Mouse (Mus musculus) cerebellum, postnatal 14 days (tissue): ENCODE measurements around the gene Syngr3.
A peak's percentile ranks its signal among the peaks of the same experiment; 100 is the strongest.
"Not testable (repeated sequence)": the region's sequence is repeated elsewhere in the genome, so short reads cannot be mapped to it uniquely, and the experiment has no call there.

Source experiments
- DNase-seq, 2 experiments: peaks; one replicate each; pipeline ENCODE4 v3.0.0; 2021; ENCODE audit warnings: mixed read lengths in 2 of 2

Syngr3 gene

DNA sequence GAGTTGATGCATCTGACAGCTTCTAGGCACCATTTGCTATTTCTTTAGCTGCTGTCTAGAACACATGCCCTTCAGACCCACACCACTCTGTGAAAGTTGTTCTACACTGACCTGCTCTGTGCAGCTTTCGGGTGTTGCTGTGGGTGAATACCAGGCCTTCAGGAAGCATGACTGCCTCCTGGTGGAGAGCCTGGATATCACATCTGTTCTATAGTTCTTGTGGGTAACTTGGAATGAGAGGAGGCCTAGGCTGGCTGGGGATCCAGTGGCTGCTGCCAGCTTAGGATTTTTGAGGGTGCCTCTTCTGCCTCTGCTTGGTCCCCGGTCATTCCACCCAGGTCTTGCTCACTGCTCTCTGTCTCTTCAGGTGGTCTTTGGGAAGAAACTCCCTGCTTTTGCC is 13.6 kb downstream of the Syngr3 start:
- DNase-seq: peak; percentile 77 to 87

DNA sequence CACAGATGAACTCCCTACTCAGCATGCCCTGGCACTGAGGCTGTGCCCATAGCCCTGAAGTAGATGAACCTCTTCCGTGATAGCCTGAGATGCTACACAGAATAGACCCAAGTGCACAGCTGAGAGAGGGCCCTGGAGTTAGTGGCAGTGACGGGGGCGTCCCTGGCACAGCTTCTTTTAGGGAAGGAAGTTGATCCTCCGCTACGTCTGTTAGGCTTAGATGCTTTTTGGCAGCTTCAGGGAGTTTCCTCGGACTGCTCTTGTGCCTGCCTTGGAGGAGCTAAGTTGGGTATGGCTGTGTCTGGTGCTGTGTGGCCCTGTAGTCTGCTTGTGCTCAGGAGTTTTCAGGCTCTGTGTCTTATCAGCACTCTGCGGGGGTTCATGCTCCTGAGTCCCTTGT is 15.5 kb downstream of the Syngr3 start:
- no peak for DNase-seq

DNA sequence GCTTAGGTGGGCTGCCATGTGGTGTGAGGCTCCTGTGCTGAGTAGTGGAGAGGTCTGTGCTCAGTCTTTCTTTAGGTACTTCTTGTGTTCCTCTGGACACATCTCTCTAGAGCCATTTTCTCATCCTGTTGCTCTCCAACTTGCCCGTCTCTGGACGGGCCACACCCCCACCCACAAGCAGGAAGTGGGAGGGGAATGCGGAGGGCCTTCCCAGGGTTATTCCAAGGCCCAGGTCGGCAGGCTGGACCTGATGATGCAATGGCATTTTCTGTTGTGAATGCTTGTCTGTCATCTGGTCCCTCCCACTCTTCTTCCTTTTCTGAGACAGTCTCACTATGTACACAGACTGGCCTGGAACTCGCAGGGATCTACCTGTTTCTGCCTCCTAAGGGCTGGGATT is 17.6 kb downstream of the Syngr3 start:
- DNase-seq: no peak

DNA sequence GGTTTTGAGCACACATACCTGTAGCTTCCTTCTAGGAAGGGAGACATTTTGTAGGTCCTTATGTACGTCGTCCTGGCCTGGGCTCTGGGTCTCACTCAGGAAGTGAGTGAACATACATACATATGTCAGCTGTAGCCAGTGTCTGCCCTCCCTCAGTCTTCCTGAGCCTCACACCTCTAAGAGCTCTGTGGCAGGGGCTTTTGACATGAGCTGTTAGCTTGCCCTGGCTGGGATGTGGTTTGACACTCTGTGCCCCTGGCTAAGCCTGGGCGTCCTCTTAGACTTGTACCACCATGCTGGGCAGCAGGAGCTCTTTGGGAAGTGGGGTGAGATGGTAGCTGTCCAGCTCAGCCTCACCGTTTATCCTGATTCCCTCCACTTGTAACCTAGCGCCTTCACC is 18.4 kb downstream of the Syngr3 start:
- no peak for DNase-seq

DNA sequence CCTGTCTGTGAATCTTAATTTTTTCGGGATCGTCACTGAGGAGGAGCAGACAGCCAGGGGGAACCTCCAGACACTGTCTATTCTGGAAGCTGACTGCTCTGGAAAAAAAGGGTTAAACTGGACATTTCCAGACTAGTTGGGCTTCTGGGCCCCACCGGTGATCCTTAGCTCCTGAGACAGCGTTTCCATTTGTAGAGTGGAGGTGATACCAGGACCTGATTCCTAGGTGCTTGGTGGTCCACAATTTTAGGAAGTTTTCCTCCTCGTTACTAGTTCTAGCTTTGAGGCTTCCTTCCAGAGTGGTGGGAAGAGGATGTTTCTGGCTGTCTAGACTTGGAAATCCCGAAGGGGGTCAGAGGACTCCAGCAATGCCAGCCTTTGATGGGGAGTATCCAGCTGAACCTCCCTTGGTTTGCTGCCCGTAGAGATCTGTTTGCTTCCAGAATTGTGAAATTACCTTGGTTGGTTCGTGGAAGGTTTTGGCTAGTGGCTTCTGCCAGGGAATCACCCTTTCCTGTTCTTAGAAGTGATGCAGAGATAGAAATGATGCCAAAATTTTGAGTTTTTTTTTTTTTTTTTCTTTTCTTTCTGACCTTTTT is 19.4 kb downstream of the Syngr3 start:
- no peak for DNase-seq

DNA sequence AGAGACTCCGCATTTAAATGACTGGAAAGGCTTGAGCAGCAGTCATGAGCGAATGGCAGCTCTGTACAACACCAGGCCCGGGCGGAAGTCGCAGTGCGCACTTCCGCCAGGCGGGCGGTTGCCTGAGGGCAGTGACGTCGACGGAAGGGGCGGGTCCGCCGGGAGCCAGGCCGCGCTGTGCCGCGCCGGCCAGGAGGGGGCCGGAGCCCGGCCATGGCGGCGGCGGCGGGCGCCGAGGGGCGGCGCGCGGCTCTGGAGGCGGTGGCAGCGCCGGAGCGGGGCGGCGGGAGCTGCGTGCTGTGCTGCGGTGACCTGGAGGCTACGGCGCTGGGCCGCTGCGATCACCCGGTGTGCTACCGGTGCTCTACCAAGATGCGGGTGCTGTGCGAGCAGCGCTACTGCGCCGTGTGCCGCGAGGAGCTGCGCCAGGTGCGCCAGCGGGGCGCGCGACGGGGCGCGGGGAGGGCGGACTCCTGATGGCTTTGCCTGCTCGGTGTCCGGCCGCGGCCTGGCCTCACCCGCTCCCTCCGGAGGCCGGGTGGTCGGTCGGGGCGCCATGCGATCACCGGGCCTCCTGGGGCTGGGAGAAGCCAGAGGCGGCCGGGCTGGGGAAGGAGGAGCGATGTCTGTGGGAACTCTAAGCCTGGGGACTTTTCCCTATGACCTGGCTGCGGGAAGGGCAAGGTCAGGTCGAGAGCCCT is 20.1 kb downstream of the Syngr3 start, which contains the start of gene Zfp598:
TSS of gene Zfp598 (plus strand) at position 143 of the 701 bp plus-strand sequence.
- DNase-seq: peak; percentile 95 to 97

DNA sequence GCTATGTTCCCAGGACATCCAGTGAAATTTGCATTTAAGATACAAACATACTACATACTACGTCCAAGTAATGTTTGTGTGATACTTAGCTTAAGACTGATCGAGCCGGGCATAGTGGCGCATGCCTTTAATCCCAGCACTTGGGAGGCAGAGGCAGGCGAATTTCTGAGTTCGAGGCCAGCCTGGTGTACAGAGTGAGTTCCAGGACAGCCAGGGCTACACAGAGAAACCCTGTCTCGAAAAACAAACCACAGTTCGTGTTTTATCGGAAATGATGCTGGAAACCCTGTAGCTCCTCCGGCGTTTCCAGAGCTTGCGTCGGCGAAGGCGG is 20.6 kb downstream of the Syngr3 start:
- DNase-seq: not testable (repeated sequence)

DNA sequence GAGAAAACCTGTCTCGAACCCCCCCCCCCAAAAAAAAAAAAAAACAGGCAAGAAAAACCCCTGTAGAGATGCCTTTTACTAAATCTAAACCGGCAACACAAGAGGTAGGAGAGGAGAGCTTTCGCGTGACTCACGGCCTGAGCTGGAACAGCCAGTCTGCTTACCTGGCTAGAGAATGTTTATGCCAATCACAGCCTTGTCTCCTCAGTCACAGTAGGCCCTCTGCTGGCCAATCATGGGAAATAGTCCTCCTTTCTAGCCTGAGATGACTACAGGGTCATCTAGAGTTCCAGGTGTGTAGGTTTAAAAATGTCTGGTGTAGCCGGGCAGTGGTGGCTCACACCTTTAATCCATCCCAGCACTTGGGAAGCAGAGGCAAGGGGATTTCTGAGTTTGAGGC is 22.3 kb downstream of the Syngr3 start:
- peak; percentile 82 to 87 for DNase-seq

DNA sequence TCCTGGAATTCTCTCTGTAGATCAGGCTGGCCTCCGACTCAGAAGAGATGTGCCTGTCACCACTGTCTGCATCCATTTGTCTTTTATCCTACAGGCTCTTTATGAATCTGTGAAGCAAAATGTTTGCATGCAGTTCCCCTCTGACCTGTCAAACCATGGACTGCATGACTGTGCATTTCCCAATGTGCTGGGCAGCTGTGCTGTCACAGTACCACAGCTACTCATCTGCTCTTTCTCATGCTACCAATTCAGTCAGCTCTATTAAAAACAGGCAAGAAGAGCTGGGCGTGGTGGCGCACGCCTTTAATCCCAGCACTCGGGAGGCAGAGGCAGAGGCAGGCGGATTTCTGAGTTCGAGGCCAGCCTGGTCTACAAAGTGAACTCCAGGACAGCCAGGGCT is 22.7 kb downstream of the Syngr3 start:
- DNase-seq: not testable (repeated sequence)

DNA sequence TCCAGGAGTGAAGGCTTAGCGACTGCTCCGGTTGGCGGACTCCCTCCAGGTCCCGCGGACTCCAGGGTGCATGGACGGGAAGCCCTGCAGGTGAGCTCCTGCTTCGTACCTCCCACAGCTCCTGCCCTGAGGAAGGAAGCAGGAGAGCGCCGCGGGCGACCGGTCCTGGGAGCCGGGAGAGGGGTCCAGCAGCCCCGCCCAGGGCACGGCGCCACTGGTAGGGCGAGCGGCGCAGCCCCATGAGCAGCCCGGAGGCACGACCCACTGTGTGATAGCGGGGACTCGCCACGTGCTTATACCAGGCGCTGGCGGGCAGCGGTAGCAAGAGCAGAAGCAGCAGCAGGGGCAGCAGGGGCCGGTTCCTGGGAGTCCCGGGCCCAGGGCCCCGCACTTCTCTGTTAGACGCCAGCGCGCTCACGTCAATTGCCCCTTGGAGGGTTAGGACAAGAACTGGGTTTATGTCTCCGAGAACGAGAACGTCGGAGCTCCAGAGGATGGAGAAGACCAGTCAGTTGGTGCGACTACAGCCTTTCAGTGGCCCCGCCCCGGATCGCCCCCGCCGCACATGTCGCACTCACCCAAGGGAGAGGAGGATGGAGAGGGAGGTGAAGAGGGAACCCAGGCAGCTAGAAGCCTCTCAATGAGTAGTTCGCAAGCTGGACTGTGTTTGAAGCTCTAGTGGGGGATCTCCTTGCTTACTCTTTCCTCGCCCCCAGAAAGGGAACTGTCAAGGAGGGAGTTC is 31.6 kb downstream of the Syngr3 start, which contains the start of gene Npw:
TSS of gene Npw (minus strand) at position 441 of the 742 bp plus-strand sequence.
- DNase-seq: no peak

DNA sequence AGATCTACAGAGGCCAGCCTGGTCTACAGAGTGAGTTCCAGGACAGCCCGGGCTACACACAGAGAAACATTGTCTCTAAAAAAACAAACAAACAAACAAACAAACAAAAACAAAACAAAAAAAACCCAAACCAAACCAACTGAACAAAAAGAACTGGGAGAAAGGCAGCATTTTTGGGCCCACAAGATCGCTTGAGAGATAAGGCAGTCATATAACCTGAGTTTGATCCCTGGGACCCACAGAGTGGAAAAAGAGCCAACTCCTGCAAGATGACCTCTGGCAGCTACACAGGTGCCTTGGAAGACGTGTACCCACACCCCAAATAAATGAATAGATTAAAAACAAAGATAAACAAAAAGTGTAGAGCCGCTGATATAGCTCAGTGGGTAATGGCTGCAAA is 34.8 kb downstream of the Syngr3 start:
- no peak for DNase-seq

DNA sequence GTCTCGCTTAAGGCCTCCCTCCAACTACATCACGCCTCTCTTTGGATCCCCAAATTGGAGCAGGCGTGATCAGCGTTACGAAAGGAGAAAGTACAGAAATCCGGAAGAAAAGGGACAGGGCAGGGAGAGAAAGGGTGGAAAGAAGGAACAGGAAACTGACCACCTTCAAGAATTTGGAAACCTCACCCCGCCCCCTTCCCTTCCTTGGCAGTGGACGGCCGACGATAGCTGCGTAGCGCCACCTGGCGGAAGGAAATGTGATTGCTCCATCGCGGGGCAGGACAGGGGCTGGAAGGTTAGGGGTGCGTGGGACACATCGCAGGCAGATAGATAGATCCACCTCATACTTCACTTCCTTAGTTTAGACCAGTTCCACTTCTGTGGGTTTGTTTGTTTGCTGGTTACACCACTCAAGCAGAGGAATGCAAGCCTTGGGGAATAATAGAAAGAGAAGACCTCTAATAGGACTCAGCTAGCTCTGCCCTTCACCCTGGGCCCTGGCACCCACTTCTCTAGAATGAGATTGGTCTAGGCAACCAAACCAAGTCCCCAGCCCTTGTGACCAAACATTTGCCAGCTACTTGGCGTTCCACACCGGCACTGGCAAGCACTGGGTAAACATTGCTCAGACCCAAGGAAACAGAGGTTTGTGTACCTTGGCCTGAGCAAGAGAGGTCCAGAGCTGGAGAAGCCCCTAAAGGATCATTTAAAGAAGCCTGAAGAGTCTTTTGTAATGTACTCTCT is 35.6 kb downstream of the Syngr3 start:
- DNase-seq: peak; percentile 87 to 91

DNA sequence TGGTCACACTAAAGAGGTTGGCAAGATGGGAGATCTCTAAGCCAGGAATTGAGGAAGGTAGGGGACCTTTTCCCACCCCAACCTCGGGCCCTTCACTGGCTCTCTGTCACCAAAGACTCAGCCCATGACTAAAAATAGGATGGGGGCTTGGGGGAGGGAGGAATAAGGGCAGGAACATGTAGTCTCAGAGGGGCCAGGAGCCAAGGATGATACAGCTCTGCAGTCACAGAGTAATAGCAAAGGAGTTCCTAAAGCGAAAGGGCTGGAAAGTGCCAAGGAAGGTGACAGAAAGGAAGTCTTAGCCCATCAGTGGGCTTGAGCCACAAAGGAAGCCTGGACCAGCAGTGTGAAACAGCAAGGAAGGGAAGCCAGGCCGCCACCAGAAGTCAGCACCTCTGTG is 37.9 kb downstream of the Syngr3 start:
- no peak for DNase-seq

DNA sequence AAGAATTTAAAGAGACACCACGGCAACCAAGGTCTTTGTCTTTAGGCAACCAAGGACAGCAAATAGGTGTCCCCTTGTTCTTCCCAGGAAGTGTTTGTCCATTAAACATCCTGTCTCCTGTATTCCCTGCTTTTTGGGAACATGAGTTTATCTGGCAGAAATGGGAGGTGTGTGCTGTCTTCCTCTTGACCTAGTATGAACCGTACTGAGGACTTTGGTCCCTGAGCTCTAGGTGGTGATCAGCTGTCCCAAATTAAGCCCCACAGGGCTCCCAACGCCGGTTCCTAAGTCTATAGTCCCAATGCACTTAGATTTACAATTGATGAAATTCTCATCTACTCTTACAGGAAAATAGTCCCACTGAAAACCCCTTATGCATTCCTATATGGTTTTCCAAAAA is 39.0 kb downstream of the Syngr3 start:
- no peak for DNase-seq

DNA sequence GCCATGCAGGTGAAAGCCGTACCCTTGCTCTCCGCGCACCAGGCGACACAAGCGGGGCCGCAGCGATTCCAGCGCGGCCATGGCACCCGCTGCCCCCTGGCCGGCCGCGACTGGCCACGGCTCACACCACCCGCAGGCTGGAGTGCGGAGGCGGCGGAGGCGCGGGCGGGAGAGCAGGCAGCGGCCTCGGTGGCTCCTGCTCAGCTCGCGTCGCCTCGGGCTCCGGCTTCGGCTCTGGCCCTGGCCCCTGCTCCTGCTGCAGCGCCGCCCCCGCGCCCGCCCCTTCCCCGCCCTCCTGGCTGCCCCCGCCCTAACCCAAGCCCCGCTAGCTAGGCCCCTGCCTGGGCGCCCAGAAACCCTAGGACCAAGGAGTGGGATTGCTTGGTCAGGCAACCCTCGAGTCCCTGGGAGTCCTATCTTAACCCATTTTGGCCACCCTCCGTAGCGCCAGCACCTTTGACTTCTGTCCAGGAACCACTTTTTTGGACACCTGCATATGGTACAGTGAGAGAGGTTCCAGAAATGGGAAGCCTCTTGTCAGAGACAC is 39.6 kb downstream of the Syngr3 start, which contains the start of gene Slc9a3r2:
TSS of gene Slc9a3r2 (minus strand) at position 258 of the 547 bp plus-strand sequence.
- peak; percentile 69 to 82 for DNase-seq

DNA sequence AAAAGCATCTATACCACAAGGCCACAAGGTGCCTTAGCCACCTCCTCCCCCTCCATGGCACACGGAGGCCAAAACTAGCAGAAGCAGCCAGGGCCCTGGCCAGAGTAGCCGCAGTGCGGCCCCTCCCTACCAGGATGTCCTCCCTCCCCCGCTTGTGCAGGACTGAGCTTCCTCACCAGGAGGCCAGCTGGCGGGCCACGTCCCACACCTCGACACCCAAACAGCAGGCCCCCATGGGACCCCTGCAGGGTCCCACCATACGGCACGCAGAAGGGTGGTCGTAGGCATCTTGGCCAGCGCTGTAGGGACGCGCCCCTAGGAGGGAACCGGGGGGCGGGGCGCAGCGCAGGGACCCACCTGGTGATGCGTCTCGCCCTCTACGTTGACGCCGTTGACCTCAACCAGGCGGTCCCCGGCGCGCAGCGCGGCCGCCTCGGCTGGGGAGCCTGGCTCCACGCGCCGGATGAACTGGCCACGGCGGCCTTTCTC is 40.1 kb downstream of the Syngr3 start:
- DNase-seq: peak; percentile 62 to 70

DNA sequence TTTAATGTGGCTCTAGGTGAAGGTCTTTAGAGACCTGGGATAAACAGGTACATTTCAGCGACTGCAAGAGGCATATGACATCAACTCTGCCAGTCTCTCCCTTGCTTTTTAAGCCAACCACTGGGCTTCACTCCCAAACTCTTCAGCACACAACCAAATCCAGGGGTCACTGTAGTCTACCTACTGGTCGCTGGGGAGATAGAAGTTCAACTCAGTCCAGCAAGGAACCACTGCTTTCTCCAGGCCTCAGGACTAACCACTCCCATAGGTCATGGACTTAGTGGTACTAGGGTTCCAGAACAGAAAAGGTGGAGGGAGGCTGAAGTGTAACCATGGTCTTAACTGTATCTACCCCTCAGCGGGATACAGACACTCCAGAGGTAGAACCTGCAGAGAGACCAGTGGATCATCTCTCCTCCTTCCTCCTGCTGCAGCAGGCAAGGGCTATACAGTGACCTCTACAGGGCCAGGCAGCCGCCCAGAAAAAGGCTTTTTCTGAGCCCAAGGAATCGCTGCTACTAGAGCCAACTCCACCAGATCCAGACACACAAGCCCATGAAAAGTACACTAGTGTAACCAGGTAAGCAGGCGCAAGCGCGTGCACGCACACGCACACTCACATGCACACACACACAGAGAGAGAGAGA is 40.9 kb downstream of the Syngr3 start:
- DNase-seq: peak in 1 of 2 experiments; percentile 50

DNA sequence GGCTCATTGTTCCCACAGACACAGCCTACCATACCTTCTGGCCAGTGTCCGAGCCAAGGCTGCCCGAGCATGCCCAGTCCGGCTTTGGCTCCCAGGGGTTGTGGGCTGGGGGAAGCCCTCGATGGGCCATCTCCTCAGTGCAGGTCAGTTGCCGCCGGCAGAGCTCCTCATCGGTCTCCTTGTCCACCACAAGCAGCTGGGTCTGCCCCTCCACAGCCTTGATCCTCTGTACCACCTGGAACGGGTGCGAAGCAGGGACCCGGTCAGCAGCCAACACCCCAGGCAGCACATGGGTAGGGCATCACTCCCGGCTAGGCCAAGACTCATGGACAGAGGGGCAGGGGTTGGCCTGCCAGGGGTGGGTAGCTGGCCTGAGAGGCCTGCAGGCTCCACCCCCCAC is 42.3 kb downstream of the Syngr3 start:
- DNase-seq: no peak

DNA sequence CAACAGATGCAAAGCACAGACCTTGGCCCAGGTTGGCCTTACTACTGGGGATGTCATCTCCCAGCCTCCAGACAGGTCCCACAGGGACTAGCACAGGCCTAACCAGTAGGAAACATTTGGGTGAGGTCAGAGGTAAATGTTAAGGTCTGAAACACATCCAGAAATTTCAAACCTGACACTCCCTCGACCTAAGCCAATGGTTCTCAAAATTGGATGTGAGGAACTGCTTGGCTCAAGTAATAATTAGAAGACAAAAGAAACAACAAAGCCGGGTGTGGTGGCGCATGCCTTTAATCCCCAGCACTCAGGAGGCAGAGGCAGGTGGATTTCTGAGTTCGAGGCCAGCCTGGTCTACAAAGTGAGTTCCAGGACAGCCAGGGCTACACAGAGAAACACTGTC is 43.4 kb downstream of the Syngr3 start:
- DNase-seq: no peak

DNA sequence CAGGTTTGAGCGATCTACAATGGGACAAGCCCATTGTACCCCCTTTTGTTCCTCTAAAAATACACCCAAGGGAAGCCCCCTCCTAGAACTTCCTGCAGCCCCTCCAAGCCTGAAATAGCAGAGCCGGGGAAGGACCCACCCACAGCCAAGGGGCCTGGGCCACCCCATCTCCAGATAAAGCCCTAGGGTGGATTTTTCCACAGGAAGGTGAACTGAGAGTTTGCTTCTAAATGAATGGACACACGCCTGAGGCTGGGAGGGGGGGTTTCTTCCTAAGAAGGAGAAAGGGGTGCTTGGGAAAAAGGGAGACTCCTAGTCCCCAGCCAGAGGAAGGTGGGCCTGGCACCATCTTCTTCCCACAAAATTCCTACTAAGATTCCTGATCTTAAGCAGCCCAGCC is 43.8 kb downstream of the Syngr3 start:
- no peak for DNase-seq

DNA sequence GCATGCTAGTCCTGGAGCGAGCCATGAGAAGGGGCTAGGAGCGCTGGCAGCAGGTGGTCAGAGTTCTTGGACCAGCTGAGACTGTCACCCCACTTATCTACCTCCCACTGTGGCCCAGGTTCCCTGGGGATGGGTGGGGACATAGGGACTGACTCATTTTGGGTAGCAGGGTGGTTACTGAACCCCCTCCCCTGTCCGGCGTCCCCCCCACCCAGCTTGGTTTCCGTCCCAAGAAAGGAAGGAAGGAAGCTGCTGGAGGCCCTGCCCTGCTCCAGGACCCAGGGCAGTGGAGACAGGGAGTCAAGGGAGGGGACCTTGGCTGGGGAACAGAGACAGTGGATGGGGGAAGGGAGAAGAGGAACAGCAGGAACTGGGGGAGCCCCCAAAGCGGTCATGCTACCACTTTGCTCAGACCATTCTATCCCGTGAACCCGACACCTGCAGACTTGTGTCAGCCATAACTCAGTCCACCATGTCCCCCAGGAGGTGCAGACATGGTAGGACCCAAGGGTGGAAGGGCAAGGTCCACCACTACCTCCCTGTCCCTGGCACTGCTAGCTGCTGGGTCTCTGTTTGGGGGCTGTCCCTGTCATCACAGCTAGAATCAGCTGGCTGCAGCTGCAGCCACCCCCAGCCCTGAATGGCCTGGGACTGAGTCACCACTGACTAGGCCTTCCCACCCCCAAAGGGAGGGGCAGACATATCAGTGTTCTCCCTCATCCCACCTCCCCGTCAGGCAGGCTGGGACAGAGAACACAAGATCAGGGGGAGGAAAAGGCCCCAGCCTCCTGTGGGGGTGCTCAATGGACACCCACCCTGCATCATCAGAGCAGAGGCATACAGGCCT is 44.7 kb downstream of the Syngr3 start:
- DNase-seq: no peak
